Mouse (Mus musculus): Measurements from ENCODE around the gene Pglyrp3.

- TF ChIP-seq CTCF (conservative IDR thresholded peaks at IDR 0.05; ENCODE audit: insufficient read depth, insufficient read length, low read depth, low read length) (0 out of 2 replicates have a peak, but pooled peaks have one; percentile 8), POLR2A (IDR thresholded peaks at IDR 0.05; ENCODE audit: low read depth, low read length) (no peak)
Measured at GRCm38 (mm10) chr3:92080462-92081284, 66.3 kb downstream of the Pglyrp3 start.
